Mouse (Mus musculus) gastrocnemius, postnatal 4 days (tissue): ENCODE measurements around the gene Vmn2r107. TPM values are rescaled to one million over a fixed set of nuclear protein-coding genes. Genes with fewer than 3 reads are reported as not detected.

ENCODE experiments used
- DNase-seq, 2 experiments: peaks; one replicate each; pipeline ENCODE4 v3.0.0; 2021 to 2022; ENCODE audit warnings: low spot score in 2 of 2, mixed read lengths in 2 of 2
- long read RNA-seq, 2 experiments: library from polyadenylated mRNA; stranded (forward); transcript quantifications; one replicate each; pipeline ENCODE4 v2.0.0; 2021
- total RNA-seq, 2 experiments: library from RNA; stranded (reverse); gene quantifications; 2 replicates each; pipeline ENCODE4 v1.2.3; 2021

The Vmn2r107 gene
- total RNA-seq, result not detected
- long read RNA-seq, experiment 1, result 0 reads
- long read RNA-seq, experiment 2, result 0 reads

DNA sequence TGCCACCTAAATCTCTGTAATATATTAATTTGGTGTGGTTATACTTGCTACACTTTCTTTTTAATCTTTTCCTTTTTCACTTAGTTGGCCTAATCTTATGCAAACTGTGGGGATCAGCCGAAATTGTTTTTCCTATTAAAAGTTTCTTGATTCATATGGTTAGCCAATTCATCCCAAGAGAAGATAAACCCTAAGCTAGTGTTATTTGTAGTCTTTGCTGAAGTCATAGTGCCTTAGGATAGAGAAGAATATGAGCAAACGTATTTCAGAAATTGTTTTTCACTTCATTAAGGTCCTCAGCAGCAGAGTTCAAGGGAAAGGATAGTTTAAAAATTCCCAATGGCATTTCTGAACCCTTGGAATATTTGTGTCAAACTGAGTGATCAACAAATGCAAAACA, at the start of gene Vmn2r107:
Vmn2r107 (plus strand) TSS at position 301 of the 400 bp plus-strand sequence.
- DNase-seq, result no peak

DNA sequence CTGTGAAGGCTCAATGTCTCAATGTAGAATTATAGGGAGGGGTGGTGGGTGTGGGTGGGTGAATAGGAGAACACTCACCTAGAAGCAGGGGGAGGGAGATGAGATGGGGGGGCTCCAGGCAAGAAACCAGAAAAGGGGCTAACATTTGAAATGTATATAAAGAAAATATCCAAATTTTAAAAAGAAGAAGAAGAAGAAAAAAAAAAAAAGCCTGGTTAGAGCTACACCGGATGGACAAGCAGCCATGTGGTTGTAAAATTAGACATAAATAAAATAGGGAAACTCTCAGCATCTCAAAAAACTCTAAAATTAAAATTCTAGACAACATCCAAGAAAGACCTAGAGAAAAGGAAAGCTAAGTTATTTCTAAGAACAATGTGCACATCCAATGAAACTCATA, 39.3 kb upstream of the Vmn2r107 start:
- no peak for DNase-seq

DNA sequence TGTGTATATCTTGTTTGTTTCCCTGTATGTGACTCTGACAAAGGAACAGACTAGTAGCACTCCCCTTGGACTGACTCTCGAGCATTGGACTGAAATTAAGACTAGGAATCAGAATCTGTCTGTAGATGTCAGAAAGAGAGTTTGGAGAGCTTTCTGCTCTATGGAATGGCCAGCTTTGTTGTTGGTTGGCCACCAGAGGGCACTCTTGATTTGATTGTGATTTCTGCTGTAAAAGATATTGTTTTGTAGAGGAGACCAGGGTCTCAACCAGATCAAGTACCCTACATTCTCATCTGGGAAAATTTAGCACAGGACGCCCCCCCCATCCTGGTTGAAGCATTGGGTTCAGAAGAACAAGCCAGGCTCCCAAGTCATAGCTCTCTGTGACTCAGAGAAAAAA, 54.1 kb downstream of the Vmn2r107 start:
- no peak for DNase-seq

DNA sequence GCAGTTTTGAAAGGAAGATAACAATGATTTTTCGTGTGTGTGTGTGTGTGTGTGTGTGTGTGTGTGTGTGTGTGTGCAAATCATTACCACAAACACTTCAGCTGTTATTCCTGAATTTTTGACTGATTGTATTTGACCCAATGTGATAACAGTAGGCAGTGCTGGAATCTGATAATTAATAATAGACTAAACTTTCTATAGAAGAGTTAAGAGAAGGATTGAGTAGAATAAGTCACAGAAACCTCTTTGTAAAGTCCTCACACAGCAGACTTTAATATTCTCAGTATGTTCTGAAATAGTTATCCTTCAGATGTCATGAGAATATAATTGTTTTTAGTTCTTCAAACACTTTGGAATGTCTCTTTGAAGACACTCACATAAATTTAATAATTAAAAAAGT, 68.8 kb downstream of the Vmn2r107 start, which contains the start of gene Vmn1r224:
Vmn1r224 (plus strand) TSS at position 301 of the 400 bp plus-strand sequence.
- no peak for DNase-seq

Other genes with a start within 250 kb of the Vmn2r107 start
- gene Fpr-rs7, start 231.0 kb upstream of the Vmn2r107 start, total RNA-seq, result not detected
- gene Fpr-rs6, start 162.1 kb upstream of the Vmn2r107 start, total RNA-seq, result not detected
- not detected for gene Vmn2r105, start 110.2 kb upstream of the Vmn2r107 start, total RNA-seq
- gene Vmn2r106, start 59.7 kb upstream of the Vmn2r107 start, total RNA-seq, result not detected
- gene Vmn1r224, start 68.9 kb downstream of the Vmn2r107 start, total RNA-seq, result not detected
- gene Vmn2r108, start 136.1 kb downstream of the Vmn2r107 start, total RNA-seq, result not detected
- gene Vmn1r225, start 152.9 kb downstream of the Vmn2r107 start, total RNA-seq, result not detected
- not detected for gene Vmn2r109, start 219.5 kb downstream of the Vmn2r107 start, total RNA-seq